Comparison of ENCODE assay signal across 8 mouse cellular contexts in the genomic region with DNA sequence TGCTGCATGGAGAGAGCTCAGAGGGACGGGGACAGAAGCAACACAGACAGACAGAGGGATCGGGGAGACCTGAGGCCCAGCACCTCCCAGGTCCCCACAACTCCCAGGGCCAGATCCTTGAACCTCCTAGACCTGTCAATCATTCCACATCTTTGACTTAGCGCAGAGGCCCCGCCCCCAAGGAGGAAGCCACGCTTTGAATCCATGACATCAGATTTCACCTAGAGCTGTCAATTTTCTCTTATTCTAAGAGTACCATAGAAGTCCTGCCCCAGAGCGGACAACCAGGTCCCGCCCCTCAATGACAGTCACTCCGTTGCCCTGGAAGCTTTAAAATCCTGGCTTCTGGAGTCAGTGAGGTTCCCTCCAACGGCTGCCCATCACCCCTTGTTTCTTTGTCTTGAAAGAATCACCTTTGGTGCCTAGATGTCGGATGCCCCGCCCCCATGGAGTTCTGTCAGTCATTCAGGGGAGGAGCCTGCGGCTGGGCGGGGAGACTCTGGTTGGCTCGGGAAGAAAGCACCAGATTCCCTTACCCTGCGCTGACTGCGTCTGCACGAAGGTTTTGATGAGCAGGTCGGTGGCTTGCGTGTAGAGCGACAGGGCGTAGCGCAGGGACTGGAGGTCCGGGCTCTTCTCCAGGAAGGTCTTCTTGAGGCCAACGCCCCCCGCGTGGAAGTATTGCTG. TPM values are rescaled to one million over a fixed set of nuclear protein-coding genes. Genes with fewer than 3 reads are reported as not detected.
A peak's percentile ranks its signal among the peaks of the same experiment; 100 is the strongest.
DNase-seq lines count a peak whose midpoint lies in the region; ATAC-seq and TF ChIP-seq lines count a peak whose summit lies in the region.

No protein-coding gene starts in this region.

- H3K27me3 ChIP-seq in forebrain, embryonic 13.5 days: peaks cover 67% of the 10 kb centered on the region
- peaks cover 27% of the 10 kb centered on the region for H3K27me3 ChIP-seq in liver, embryonic 14.5 days (ENCODE audit: control insufficient read depth, insufficient read depth, low read length)
- peaks cover 25% of the 10 kb centered on the region for H3K27me3 ChIP-seq in neural tube, embryonic 11.5 days (ENCODE audit: control insufficient read depth, insufficient read depth, low read length)

- peaks cover 18% of the 10 kb centered on the region for H3K4me1 ChIP-seq in forebrain, embryonic 13.5 days
- H3K4me1 ChIP-seq in liver, embryonic 14.5 days (replicated peaks; ENCODE audit: control insufficient read depth in 2 of 2, insufficient read depth in 2 of 2, low read length in 1 of 2): peaks cover 7% of the 10 kb centered on the region in 2 experiments; a peak in 3 of 4 replicates
- H3K4me1 ChIP-seq in neural tube, embryonic 11.5 days (ENCODE audit: control insufficient read depth, insufficient read depth, low read length): peaks cover 9% of the 10 kb centered on the region

- no peak for TF ChIP-seq CTCF in liver, embryonic 14.5 days (IDR thresholded peaks at IDR 0.05; ENCODE audit: low read depth)

- H3K9ac ChIP-seq in forebrain, embryonic 13.5 days: peak overlapping the region; percentile 40; the same call in 1 of the 2 replicates
- no peak overlapping the region for H3K9ac ChIP-seq in liver, embryonic 14.5 days (replicated peaks)
- H3K9ac ChIP-seq in neural tube, embryonic 11.5 days (ENCODE audit: low read length): peak overlapping the region; percentile 15; the same call in 1 of the 2 replicates

- no peak overlapping the region; the same call in 1 of the 2 replicates for H3K27ac ChIP-seq in forebrain, embryonic 13.5 days
- H3K27ac ChIP-seq in liver, embryonic 14.5 days: no peak overlapping the region
- H3K27ac ChIP-seq in neural tube, embryonic 11.5 days (ENCODE audit: low read depth, low read length): no peak overlapping the region

- TF ChIP-seq EP300 in liver, embryonic 14.5 days (IDR thresholded peaks at IDR 0.05; ENCODE audit: low read depth): no peak

- peak; percentile 50 for DNase-seq in cerebellum, adult 11-12 months
- DNase-seq in cerebellum, adult 11 months: no peak
- DNase-seq in adrenal gland, adult 18-20 months (ENCODE audit: low spot score in 2 of 2): peak; percentile 63
- peak in 1 of 3 experiments; percentile 66 for DNase-seq in liver, embryonic 14.5 days (ENCODE audit: low read depth in 3 of 3, low spot score in 3 of 3)
- peak; percentile 74 for DNase-seq in neural tube, embryonic 11.5 days (ENCODE audit: low spot score)
- DNase-seq in left cerebral cortex, adult 9 months (ENCODE audit: low spot score in 2 of 2): no peak

- peak overlapping the region; percentile 10 for H3K4me3 ChIP-seq in forebrain, embryonic 13.5 days
- no peak overlapping the region for H3K4me3 ChIP-seq in liver, embryonic 14.5 days (ENCODE audit: insufficient read depth in 1 of 2, low read depth in 2 of 2, low read length in 2 of 2)
- no peak overlapping the region for H3K4me3 ChIP-seq in neural tube, embryonic 11.5 days (ENCODE audit: low read depth, low read length)

- H3K36me3 ChIP-seq in forebrain, embryonic 13.5 days (ENCODE audit: poor library complexity, severe bottlenecking): peaks cover 19% of the 10 kb centered on the region
- H3K36me3 ChIP-seq in liver, embryonic 14.5 days (replicated peaks; ENCODE audit: control insufficient read depth, insufficient read depth, low read depth): no peaks in the 10 kb centered on the region
- peaks cover 2% of the 10 kb centered on the region; the same call in 1 of the 2 replicates for H3K36me3 ChIP-seq in neural tube, embryonic 11.5 days (ENCODE audit: control insufficient read depth, insufficient read depth, low read length)

- peak overlapping the region; percentile 45 for H3K4me2 ChIP-seq in forebrain, embryonic 13.5 days
- peak overlapping the region; percentile 13; the same call in 1 of the 2 replicates for H3K4me2 ChIP-seq in liver, embryonic 14.5 days (ENCODE audit: low read depth)
- H3K4me2 ChIP-seq in neural tube, embryonic 11.5 days (ENCODE audit: low read depth): peak overlapping the region; percentile 25

- 2% methylated on average over 26 of the region's 26 CpGs for WGBS in forebrain, embryonic 13.5 days
- 2% methylated on average over 26 of the region's 26 CpGs for WGBS in liver, embryonic 14.5 days (ENCODE audit: insufficient replicate concordance)
- 2% methylated on average over 26 of the region's 26 CpGs for WGBS in neural tube, embryonic 11.5 days

- H3K9me3 ChIP-seq in forebrain, embryonic 13.5 days (replicated peaks): peaks cover 5% of the 10 kb centered on the region
- H3K9me3 ChIP-seq in liver, embryonic 14.5 days (ENCODE audit: control insufficient read depth, low read length): no peaks in the 10 kb centered on the region
- peaks cover 7% of the 10 kb centered on the region for H3K9me3 ChIP-seq in neural tube, embryonic 11.5 days (ENCODE audit: control insufficient read depth, low read length)

- peak; percentile 55 for ATAC-seq in forebrain, embryonic 13.5 days
- ATAC-seq in inflammation-experienced regulatory T-cells, adult 6 months: peak; percentile 50
- ATAC-seq in liver, embryonic 14.5 days (ENCODE audit: insufficient read depth): peak; percentile 61
- 0 out of 2 replicates have a peak, but pooled peaks have one; percentile 12 for ATAC-seq in neural tube, embryonic 11.5 days (ENCODE audit: insufficient read depth, low FRiP score, low TSS enrichment)

RNA-seq across cellular contexts. Expression of a gene that starts 23.3 kb away (rescaled TPM):
- total RNA-seq in adrenal gland, adult 18-20 months (2021): 10 to 100 TPM; 48.4 to 61.1 TPM
- polyA plus RNA-seq in forebrain, embryonic 13.5 days (2015; fragmentation: Nextera tagmentation; extraction: Ambion mirVana): 37.5 and 39.9 TPM in 2 replicates
- polyA plus RNA-seq in inflammation-experienced regulatory T-cells, adult 6 months (2017; shearing (Covaris generic)): 10 to 100 TPM in 2 of 3 experiments, 1 to 10 TPM in 1; 8.7 to 14.8 (median 13.6) TPM
- 30.9 and 31.4 TPM in 2 replicates for polyA plus RNA-seq in liver, embryonic 14.5 days (2012; rRNA removed)
- 20.5 and 20.7 TPM in 2 replicates for polyA plus RNA-seq in liver, embryonic 14.5 days (2014; fragmentation: Nextera tagmentation; extraction: Ambion mirVana)
- 54.5 and 57.4 TPM in 2 replicates for polyA plus RNA-seq in neural tube, embryonic 11.5 days (2014; fragmentation: Nextera tagmentation; extraction: Ambion mirVana)

RNA-seq across cellular contexts. Expression of a gene that starts 36.7 kb away (rescaled TPM):
- total RNA-seq in adrenal gland, adult 18-20 months (2021): 1 to 10 TPM; 2.9 to 3.5 TPM
- polyA plus RNA-seq in forebrain, embryonic 13.5 days (2015; fragmentation: Nextera tagmentation; extraction: Ambion mirVana): 5.1 and 6.2 TPM in 2 replicates
- polyA plus RNA-seq in inflammation-experienced regulatory T-cells, adult 6 months (2017; shearing (Covaris generic)): 1 to 10 TPM; 1.5 to 2.0 (median 1.7) TPM
- polyA plus RNA-seq in liver, embryonic 14.5 days (2012; rRNA removed): 1.1 TPM in 2 replicates
- polyA plus RNA-seq in liver, embryonic 14.5 days (2014; fragmentation: Nextera tagmentation; extraction: Ambion mirVana): 0.56 and 0.99 TPM in 2 replicates
- polyA plus RNA-seq in neural tube, embryonic 11.5 days (2014; fragmentation: Nextera tagmentation; extraction: Ambion mirVana): 3.6 and 4.2 TPM in 2 replicates

RNA-seq across cellular contexts. Expression of a gene that starts 37.4 kb away (rescaled TPM):
- 1 to 10 TPM; 5.9 to 7.9 TPM for total RNA-seq in adrenal gland, adult 18-20 months (2021)
- polyA plus RNA-seq in forebrain, embryonic 13.5 days (2015; fragmentation: Nextera tagmentation; extraction: Ambion mirVana): 13.0 and 15.8 TPM in 2 replicates
- polyA plus RNA-seq in inflammation-experienced regulatory T-cells, adult 6 months (2017; shearing (Covaris generic)): under 1 TPM; 0.42 to 0.67 (median 0.54) TPM
- polyA plus RNA-seq in liver, embryonic 14.5 days (2012; rRNA removed): 0.13 and 0.15 TPM in 2 replicates
- 0.18 and 0.34 TPM in 2 replicates for polyA plus RNA-seq in liver, embryonic 14.5 days (2014; fragmentation: Nextera tagmentation; extraction: Ambion mirVana)
- polyA plus RNA-seq in neural tube, embryonic 11.5 days (2014; fragmentation: Nextera tagmentation; extraction: Ambion mirVana): 6.5 and 7.7 TPM in 2 replicates

RNA-seq across cellular contexts. Expression of a gene that starts 42.0 kb away (rescaled TPM):
- total RNA-seq in adrenal gland, adult 18-20 months (2021): 10 to 100 TPM; 11.6 to 17.3 TPM
- polyA plus RNA-seq in forebrain, embryonic 13.5 days (2015; fragmentation: Nextera tagmentation; extraction: Ambion mirVana): 1.6 and 1.7 TPM in 2 replicates
- 10 to 100 TPM; 18.9 to 30.3 (median 22.5) TPM for polyA plus RNA-seq in inflammation-experienced regulatory T-cells, adult 6 months (2017; shearing (Covaris generic))
- 3.8 and 4.0 TPM in 2 replicates for polyA plus RNA-seq in liver, embryonic 14.5 days (2012; rRNA removed)
- 3.0 and 3.1 TPM in 2 replicates for polyA plus RNA-seq in liver, embryonic 14.5 days (2014; fragmentation: Nextera tagmentation; extraction: Ambion mirVana)
- polyA plus RNA-seq in neural tube, embryonic 11.5 days (2014; fragmentation: Nextera tagmentation; extraction: Ambion mirVana): 1.6 and 2.0 TPM in 2 replicates

RNA-seq across cellular contexts. Expression of a gene that starts 42.1 kb away (rescaled TPM):
- total RNA-seq in adrenal gland, adult 18-20 months (2021): 100 to 1,000 TPM; 122 to 137 TPM
- polyA plus RNA-seq in forebrain, embryonic 13.5 days (2015; fragmentation: Nextera tagmentation; extraction: Ambion mirVana): 201 and 206 TPM in 2 replicates
- polyA plus RNA-seq in inflammation-experienced regulatory T-cells, adult 6 months (2017; shearing (Covaris generic)): 10 to 100 TPM; 52.1 to 61.7 (median 60.1) TPM
- polyA plus RNA-seq in liver, embryonic 14.5 days (2012; rRNA removed): 45.6 and 58.5 TPM in 2 replicates
- 104 and 105 TPM in 2 replicates for polyA plus RNA-seq in liver, embryonic 14.5 days (2014; fragmentation: Nextera tagmentation; extraction: Ambion mirVana)
- polyA plus RNA-seq in neural tube, embryonic 11.5 days (2014; fragmentation: Nextera tagmentation; extraction: Ambion mirVana): 212 and 216 TPM in 2 replicates

Comparison
In these comparisons a context has a peak if more than half of its experiments do, and no peak if none do; other contexts are left out.
1. DNase-seq: peak in cerebellum, adult 11-12 months (single experiment), adrenal gland, adult 18-20 months (2 of 2) and neural tube, embryonic 11.5 days (single experiment); none in cerebellum, adult 11 months (single experiment) and left cerebral cortex, adult 9 months (0 of 2).
2. Peak in every context shown above with its lines, with median percentiles within 50 percentile points of each other: ATAC-seq and H3K4me2 ChIP-seq.